Mouse (Mus musculus): ENCODE measurements around the gene Mpped1.

The Mpped1 gene

DNA sequence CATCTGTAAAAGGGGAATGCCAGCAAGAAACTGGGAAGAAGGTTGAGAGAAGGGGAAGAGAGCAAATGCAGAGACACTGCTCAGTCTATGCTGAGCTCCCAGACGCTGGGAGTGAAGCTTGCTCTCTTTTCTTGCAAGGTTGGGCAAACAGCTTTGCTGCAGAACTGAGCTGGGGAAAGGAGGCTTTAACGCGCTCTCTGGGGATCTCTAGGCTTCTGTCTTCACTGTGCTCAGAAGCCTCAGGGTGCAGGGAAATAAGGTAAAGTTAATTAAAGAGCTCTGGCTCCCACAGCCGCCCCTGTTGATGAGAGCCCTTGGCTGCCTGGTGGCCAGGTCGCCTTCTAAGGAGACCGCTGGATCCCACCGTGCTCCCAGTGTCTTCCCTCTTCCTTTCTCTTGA, 17.7 kb downstream of the Mpped1 start:
- no peak for DNase-seq

DNA sequence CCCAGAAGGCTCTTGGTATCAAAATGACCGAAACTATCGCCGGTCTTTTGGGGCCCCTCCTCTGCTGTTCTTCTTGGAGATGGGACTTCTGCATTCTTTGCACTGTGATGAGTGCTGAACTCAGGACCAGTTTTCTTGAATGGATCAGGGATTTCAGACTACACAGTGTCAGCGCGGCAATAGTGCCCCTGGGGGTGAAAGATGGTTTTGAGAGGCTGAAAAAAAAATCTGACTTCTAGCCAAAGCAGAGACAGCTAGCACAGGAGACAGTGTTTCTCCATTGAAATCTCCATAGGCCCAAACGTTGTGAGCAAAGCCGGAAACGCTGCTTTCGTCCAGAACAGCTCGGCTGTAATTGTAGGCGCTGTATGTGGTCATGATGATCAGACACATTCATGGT, 19.7 kb downstream of the Mpped1 start:
- DNase-seq: no peak

DNA sequence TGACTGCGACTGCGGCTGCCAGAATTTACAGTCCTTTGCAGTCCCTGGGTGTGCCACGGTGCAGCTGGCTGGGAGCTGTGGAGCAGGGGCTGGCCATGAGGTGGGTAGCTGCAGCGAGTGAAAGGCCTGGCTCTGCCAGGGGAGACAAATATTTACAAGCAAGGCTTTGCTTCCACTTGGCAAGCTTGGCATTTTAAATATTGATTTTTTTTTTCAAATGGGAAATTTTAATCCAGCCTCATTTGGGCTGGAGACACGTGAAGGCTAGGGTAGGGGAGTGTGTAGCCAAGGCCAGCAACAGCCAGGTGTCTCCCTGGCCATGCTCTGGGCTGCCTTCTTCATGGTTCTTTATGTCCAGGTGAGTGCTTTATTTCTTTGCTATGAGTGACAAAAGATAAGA, 21.7 kb downstream of the Mpped1 start:
- no peak for DNase-seq

DNA sequence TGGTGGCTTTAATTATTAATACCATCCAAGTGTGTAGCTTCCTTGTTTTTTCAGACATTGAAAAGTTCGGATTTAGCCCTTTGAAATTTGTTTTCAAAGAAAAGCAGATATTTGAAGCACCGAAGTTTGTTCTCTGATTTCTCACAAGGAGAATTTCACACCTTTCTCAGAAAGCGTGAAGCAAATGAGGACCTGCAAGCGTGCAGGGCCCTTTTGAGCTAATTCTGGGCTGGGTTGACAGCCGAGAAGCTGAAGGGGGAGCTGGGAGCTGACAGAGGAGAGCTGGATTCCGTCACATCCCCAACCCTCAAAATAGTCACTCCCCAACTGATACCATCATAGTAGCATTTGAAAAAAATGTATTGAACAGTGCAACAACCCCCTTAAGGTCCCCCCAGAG, 34.8 kb downstream of the Mpped1 start:
- no peak for DNase-seq

DNA sequence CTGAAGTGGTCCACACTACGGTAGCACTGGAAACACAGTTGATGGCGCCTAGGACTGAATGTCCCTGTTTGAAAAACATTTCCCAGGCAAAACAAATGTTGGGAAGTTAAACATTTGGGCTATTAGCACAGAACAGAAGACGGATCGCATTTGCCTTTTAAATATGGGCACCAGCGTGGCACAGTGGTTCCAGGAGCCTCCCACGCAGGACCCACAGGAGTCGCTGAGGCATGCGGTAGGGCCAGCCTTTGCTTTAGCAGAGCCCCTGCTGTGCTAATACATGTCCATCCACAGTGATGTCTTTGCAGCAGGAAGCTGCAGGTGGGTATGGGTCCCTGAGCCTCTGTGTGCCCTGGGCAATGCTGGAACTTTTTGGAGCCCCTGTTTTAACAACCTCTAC, 48.7 kb downstream of the Mpped1 start:
- no peak for DNase-seq

DNA sequence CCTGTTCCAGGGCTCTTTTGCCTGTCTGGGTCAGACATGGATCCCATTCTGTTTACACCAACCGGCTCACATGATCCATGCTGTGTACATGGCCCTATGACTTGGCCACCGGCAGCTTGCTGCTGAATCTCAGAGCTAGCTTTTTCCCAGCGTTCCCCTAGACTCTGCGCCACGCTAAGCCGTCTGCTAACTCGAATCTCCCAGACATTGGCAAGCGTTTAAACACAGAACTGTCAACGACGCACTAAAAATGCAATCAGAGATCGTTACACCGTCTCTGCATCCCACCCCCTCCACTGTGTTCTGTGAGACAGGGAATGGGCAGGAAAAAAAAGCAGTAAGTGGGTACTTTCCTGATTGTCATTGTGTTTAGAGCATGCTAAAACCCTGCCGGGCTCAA, 50.0 kb downstream of the Mpped1 start:
- DNase-seq: peak; percentile 53

DNA sequence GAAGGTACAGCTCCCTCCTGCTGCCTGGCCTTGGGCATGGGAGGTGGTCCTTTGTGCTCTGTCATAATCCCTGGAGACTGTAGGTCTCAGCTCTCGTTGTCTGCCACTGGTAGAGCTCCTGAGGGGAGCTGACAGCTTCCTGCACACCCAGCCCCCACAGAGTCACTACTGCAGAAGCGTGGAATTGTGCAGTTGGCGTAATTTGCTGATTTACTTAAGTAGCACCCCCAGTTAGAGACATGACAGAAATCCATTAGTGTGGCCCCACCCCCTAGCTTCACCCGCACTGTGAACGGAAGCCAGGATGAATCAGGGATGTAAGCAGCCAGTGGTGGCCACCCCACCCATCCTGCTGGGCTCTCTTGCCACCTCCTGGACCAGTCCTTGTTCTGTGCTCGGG, 53.0 kb downstream of the Mpped1 start:
- DNase-seq: no peak

DNA sequence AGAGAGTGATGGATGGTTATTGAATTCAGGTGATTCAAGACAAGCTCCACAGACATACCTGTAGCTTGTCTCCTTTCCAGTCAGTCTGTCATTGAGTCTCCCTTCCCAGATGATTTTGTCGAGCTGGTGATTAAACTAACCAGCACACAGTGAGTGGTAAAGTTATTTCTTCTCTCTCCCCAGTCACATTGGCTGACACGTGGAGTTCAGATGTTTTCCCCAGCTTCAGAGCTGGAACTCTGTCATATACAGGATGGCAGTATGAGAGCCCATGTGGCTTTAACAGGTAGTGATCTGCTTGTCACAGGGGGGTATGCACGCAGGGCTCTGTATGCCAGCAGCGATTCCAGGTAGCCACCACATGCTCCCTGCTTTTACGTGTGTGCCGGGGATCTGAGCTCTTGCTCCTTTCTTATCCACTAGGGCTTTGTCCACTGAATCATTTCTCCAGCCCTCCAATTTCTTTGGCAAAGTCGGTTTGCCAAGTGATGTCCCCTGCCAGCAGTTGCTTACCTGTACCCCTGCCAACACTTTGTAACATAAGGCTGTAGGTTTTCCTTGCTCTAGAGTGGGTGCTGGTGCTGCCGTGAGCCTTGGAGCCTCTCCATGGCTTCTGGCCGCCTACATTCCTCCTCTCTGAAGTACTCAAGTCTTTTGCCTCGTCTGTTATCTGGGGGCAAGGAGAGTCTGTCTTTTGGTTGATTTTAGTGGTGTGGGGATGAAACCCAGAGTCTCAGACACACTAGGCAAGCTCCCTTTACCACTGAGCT, 61.9 kb downstream of the Mpped1 start:
- DNase-seq: peak; percentile 19

DNA sequence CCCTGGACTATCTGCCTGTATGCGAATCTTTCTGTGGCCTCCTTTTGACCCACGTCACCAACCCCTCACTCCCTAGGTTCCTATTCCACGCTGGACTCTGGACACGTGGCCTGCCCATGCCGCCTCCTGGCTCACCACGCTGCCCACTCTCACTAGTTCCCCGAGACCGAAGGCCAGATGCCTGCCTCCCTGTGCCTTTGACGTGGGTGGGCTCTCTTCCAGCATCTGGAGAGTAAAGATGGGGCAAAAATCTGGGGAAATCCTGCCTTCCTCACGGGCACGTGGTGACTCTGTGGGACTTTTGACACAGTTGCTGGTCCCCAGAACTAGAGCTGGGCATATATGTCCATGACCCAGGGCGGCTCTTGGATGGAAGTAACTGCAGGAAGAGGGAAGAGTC, 63.2 kb downstream of the Mpped1 start:
- peak; percentile 31 for DNase-seq

DNA sequence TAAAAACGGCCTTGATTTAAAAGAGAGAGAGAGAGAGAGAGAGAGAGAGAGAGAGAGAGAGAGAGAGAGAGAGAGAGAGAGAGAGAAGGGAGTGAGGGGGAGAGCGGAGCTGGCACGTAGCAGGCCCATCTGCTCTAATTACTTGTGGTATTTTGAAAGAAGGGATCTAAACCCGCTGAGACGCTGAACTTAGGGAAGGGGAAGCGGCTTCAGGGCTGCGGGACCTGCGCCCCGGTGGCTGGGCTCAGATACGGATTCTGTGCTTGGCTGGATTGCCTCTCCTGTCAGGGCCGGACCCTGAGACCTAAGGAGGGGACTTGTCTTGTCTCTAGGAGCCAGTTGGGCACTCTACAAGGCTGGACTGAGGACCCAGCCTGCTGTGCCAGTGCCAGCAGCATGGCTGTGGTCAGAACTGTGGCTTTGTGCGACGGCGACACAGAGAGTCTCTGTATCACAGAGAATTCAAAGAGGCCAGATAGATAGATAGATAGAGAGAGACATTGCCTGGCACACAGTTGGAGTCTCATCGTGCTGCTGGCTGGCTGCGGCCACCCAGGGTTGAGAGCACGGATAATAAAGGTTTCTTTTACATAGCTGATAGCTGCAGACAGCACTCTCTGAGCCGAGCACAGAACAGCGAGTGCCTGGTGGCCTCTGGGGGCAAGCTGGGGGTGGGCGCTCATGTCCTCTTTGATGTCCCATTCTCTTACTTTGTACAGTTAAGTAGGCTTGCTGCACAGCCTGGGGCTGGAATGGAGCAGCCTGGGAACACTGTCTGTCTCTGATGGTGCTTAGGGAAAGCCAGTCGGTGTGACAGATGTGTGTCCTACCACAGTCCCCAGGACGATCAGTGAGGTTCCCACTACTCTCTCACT, 63.9 kb downstream of the Mpped1 start:
- peak; percentile 37 for DNase-seq

DNA sequence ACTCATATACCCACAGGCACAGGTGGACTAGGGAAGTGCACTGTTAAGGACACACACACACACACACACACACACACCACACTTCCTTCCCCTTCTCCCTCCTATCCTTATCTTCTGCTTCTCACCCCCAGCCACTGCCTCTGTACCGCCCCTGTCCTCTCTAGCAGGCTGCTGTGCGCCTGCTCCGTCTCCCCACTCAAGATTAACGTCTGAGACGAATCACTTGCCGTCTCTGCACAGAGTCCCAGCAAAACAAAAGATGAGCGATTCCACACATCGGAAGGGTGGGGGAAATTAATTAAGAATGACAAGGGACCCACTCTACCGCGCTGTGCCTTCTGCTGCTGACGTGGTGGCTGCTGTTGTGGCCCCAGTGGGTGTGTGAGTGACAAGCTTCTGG, 66.5 kb downstream of the Mpped1 start:
- no peak for DNase-seq

DNA sequence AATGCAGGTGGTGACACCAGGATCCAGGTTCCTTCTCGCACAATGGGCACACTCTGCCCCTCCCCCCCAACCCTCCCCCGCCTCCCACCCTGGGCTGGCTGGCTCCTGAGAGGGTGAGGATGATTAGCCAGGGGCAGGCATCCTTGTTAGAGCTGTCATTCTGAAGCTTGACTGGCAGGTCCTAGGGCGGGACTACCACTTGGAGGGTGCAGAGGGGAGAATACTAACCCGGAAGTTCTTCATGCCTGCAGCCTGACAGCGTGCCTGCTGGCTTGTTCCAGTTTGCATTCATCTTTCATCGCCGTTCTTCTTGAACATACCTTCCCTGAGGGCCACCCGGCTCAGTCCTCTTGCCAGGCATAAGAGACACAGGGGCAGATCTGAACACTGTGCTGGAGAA, 67.3 kb downstream of the Mpped1 start:
- no peak for DNase-seq

DNA sequence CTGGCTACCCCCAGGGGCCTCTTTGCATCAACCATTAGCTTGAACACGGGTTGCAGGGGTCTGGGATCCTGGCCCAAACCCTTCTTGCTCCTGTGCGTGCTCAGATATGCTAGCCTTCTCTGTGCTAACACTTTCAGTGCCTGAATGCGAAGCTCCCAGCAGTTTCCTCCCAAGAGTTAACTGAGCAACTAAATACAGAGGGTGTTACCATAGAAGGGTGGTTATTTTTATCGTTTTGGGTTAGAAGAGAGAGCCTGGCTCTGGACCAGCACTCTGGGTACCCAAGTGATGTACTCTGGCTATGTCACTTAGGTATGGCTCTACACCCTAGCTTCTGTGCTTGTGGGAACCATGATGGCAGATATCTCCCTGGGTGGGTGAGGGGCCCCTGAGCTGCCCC, 68.2 kb downstream of the Mpped1 start:
- DNase-seq: peak; percentile 47

DNA sequence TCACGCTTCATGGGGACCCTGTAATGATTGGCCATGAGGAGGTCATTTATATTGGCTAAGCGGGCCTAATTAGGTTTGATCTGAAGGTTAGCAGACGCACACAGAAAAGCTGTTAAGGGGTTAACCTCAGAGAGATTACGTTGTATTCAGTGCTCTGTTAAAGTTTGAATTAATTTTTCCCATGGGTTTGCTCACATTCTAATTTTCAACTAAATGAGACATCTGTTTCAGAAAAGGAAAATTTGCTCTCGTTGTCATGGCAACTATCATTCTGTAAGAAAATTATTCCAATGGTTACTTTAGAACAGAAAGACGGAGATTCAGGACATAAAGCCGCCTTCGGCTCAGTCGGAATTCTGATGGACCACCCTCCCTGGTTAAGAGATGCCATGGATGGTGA, 68.9 kb downstream of the Mpped1 start:
- DNase-seq: no peak

DNA sequence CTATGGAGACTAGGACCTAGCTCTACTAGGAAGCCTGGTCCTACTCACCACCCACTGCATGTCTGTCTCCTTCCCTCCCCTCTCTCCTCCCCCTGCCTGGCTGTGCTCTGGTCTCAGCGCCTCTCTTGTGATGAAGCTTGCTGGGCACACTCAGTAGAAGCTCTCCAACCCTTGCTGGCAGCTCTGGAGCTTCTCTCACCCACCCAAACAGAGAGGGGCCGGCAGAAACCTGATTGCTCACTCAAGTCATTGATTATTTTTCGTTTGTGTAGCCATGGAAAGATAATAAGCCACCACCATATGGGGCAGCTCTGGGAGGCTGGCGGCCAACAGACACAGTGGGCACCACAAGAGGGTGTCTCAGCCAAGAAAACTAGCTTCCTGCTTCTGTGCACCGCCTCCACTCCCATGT, 74.1 kb downstream of the Mpped1 start:
- DNase-seq: peak; percentile 44

DNA sequence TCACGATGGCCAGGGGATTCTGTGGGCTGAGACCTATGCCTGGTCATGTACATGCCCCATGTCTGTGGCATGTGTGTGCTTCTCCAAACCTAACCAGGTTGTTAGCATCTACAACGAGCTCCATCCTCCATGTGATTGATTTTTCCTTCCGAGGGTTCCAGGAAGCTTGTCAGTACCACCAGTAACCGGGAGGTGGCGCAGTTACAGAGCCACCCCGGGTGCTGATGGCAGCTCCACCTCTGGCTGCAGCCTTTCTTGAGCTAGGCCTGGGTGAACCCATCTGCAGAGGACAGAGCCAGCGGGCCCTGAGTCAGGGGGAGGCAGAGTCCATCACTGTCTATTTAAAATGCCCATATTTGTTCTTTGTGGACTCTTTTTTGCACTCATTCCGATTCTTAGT, 77.9 kb downstream of the Mpped1 start:
- peak; percentile 84 for DNase-seq

DNA sequence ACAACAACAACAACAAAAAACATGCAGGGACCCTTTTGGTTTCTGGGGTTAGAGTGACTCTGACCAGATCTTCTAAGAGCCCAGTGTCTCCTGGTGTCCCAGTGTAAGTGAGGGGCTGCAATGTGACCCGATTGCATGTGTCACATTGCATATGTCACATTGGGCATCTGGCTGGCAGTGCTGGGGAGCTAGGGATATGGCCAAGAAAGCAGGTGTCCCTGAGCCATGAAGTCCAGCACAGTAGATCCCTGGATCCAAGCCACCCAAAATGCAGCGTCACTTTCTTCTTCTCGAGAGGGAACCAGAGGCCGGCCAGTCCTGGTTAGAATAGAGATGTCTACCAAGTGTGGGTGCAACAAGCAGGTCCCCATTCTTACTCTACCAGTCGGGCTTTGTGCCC, 86.4 kb downstream of the Mpped1 start:
- DNase-seq: no peak

DNA sequence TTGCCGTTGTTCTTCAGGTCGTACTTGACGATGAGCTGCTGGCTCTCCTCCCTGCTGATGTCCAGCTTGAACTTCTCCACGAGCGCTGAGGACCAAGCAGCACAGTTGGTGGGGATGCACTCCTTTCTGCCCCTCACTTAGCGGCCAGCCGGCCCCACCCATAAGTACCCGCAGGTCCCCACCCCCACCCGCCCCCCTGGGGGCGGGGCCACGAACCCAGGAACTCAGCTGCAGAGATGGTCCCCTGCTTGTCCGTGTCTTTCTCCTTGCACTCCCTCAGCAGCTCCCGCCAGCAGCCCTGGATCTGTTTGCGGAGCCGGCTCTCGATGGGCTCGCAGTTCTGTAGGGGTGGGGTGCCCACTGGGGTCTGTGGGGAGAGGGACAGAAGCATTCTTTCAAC, 91.7 kb downstream of the Mpped1 start:
- DNase-seq: no peak

DNA sequence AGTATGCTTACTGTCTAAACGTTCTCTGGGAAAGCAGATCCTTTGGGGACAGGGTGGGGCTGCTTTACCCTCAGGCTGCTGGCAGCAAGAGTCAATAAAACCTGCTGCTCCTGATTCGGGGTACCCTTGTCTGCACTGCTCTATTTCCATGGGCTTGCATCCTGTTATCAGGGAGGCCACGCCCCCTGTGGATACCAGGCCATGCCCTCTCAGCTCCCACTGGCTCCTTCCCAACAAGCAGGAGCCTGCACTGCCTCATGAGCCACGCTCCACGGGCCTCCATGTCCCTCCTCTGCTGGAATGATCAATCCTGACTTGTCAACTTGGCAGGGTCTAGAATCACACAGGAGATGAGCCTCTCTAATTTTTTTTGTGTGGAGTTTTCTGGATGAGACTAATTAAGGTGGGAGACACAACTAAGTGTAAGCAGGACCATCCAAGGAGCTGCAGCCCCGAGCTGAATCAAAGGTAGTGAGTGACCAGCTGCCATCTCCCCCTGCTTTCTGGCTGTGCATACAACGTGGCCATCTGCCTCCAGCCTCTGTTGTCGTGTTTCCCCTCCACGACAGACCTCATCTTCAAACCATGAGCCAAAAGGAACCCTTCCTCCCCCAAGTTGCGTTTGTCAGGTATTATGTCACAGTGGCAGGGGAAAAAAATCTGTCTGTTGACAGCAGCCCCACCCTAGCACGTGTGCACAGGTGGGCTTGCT, 98.0 kb downstream of the Mpped1 start:
- no peak for DNase-seq

DNA sequence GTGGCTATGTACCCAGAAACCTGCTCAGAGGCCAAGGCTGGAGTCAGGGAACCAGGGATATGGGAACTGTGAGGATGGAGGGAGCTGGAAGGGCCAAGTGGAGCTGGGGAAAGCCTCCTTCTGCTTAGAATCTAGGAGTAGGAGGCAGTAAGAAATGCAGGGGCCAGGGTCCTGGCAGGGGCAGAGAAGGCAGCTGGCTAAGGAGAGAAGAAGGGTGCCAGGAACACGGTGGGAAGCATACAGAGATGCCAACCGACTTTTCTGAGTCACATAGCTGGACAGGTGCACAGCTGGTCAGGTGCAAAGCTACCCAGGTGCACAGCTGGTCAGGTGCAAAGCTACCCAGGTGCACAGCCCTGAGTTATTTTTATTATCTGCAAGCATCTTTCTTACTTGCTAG, 98.6 kb downstream of the Mpped1 start:
- no peak for DNase-seq

DNA sequence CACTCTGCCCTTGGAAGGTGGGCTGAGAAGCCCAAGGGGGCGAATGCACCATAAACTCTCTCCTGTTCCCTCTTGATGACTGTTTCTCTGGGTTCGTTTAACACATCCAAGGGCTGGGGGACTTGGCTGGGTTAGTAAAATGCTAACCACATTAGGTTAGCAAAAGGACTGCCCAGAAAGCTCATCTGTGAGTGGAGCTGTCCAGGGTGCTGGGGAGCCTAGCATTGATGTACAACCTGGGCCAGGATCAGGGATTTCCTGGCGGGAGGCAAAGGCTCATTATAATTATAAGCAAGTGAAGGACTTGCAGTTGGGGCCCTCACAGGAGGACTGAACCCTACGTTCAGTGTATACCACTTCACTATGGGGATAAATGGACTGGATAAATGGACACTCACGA, 100.6 kb downstream of the Mpped1 start:
- DNase-seq: no peak

DNA sequence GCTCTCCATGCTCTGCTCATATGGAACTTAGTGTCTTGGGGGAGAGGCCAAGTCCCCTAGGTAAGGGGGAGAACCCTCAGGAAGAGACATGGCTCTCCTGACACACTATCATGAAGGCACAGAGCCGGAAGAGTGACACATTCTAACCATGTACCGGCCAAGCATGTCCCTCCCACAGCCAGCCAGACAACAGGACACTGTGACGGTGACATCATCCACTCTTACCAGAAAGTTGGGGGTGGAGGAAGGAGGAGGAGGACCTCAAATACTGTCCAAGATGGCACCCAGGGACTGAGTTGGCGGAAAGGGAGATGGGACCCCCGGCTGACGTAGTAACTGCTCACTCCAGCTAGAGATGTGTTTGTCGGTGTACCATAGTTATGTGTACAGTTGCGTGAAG, 104.6 kb downstream of the Mpped1 start:
- DNase-seq: no peak

DNA sequence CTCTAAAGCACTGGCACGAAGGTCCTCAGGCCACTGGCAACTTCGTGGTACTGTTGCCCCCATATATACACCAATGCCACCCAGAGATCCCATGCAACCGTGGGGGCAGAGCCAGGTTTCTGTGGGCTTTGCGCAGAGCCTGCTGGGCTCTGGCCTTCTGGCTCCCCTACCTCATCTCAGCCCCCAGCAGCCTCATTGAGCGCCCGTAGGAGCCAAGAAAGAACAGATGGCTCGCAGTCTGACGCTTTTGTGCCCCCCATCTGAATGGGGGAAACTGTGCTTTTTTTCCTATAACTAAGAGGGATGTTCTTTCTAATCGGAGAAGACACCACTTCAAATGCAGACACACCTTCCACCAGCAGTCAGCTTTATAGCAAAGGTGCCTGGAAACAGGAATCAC, 105.0 kb downstream of the Mpped1 start:
- no peak for DNase-seq

DNA sequence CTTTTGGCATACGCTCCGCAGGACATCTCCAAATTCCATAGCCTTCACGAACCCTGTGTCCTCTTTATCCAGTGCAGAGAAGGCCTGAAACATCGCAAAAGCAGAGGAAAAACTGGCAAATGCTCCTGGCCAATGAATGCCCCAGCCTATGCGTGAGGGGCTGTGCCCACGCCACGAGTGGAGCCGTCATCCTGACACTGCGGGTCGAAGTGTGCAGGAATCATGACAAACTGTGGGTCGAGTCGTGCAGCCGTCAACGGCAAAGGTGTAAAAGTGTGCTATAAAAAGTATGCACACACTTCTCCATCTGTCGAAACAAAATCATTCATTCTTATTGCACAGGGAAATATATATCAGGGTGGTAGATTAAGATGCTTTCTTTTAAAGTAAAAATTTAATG, 113.6 kb downstream of the Mpped1 start:
- no peak for DNase-seq
